Mouse (Mus musculus) ovary, postnatal 36 days (tissue): ENCODE measurements around the gene Dpagt1.
A peak's percentile ranks its signal among the peaks of the same experiment; 100 is the strongest.
"Not testable (repeated sequence)": the region's sequence is repeated elsewhere in the genome, so short reads cannot be mapped to it uniquely, and the experiment has no call there.

Source experiments
- DNase-seq: peaks from one replicate; pipeline ENCODE4 v3.0.0; 2022; ENCODE audit warnings: low spot score, mixed read lengths

Gene Dpagt1

DNA sequence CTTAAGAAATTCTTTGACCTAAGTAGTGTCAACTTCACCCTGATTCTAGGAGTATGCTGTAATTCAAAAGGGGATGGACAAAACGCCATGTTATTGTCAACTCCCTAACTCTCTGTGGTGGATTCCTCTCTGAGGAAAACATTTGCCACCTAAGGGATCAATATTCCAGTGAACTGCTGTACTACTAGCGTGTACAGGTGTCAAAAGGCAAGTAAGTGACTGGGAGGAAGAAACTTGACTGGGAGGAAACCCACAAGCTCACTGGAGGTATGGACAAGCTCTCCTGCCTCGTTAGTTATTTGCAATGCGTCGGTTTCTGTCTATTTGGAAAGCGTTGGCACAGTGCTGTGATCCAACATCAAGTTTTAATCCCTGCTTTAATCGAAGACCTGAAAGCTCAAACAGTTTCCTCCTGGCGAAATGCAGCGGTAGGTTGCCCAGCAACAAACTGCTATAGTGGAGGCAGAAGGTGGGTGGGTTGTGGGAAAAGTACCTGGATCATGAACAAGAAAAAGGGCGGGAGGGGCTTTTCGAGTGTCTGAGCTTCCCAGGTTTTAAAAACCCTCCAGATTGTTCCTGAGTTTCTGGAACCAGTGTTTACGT lies at the start of gene Dpagt1:
Dpagt1 (plus strand) TSS at position 252 of the 603 bp plus-strand sequence.
- no peak for DNase-seq

DNA sequence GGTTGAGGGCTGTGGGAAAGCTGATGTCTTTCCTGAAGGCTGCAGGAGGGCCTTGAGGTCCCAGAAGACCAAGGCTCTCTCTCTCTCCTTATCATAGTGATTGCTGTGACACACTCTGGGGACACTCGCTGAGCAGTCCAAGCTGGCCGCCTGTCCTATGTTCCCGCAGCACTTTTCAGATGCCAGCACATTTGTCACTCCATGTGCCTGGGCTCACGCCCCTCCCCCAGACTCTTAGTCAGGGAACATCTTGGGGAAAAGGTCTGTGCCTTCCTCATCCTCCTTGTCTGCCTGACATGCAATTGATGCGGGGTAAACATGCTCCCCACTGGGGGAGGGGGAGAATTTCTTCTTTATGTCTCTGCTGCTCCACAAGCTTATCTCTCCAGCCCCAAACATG lies 42.6 kb upstream of the Dpagt1 start:
- no peak for DNase-seq

- no peak for DNase-seq
These were observed 39.5 kb upstream of the Dpagt1 start for GRCm38 (mm10) chr9:44286256-44286850.

- DNase-seq: no peak
These were observed 38.8 kb upstream of the Dpagt1 start for GRCm38 (mm10) chr9:44287003-44287400.

GRCm38 (mm10) chr9:44287401-44288075 lies 38.3 kb upstream of the Dpagt1 start:
- peak; percentile 52 for DNase-seq

- DNase-seq: peak; percentile 41
These were observed 37.5 kb upstream of the Dpagt1 start, which contains the start of gene Abcg4 for GRCm38 (mm10) chr9:44288076-44288958. Gene Abcg4, minus strand, starts transcription at chr9:44288615.

GRCm38 (mm10) chr9:44288959-44289291 lies 36.9 kb upstream of the Dpagt1 start:
- no peak for DNase-seq

DNA sequence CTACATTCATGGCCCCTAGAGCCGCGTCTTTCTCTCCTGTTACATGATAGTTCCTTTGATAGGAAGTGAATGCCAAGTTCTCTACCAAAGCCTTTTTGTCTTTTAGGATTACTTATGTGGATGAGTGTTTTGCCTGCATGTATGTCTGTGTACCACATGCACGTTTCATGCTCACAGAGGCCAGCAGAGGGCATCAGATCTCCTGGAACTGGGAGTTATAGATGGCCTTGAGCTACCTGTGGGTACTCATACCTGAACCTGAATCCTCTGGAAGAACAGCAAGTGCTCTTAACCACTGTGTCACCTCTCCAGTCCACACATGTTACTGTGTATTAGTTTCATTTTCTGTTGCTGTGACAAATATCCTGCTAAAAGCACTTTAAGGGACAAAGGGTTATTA lies 33.3 kb upstream of the Dpagt1 start:
- DNase-seq: no peak

DNA sequence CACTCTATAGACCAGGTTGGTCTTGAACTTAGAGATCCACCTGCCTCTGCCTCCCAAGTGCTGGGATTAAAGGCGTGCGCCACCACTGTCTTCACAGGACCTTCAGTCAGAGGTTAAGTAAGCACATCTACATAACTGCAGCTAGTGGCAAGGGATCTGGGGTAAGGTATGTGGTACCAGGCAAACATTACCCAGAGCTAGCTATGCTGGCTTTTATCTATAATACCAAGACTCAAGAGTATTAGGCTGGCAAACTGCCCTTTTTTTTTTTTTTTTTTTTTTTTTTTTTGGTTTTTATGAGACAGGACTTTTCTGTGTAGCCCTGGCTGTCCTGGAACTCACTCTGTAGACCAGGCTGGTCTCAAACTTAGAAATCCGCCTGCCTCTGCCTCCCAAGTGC lies 25.8 kb upstream of the Dpagt1 start:
- not testable (repeated sequence) for DNase-seq

DNA sequence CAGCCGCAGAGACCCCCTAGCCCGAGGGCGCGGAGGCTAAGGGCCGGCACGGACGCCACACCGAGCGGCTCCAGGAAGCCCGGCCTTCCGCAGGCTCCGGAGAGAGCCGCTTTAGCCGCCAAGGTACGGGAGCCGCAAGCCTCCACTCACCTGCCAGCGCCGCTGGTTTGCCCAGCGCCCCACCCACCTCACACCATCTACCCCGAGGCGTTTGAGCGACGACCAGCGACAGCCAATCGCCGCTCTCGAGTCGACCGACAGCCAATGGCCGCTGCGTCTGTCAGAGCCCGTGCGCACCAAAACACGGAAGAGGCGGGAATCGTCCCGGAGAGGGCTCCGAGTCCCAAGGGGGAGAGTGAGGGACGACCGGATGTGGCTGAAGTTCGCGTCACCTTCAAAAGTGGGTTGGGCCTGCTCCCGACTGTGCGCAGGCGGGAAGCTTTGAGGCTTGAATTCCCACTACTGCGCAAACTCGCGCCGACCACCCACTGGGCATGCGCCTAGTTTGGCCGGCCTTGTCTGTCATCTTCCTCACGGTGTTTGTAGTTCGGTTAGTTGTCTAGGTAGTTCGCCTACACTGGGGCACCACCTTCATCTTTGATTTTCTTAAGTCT lies 20.2 kb upstream of the Dpagt1 start, which contains the start of gene Hinfp:
Hinfp (minus strand) TSS at position 206 of the 614 bp plus-strand sequence.
- DNase-seq: peak; percentile 98

DNA sequence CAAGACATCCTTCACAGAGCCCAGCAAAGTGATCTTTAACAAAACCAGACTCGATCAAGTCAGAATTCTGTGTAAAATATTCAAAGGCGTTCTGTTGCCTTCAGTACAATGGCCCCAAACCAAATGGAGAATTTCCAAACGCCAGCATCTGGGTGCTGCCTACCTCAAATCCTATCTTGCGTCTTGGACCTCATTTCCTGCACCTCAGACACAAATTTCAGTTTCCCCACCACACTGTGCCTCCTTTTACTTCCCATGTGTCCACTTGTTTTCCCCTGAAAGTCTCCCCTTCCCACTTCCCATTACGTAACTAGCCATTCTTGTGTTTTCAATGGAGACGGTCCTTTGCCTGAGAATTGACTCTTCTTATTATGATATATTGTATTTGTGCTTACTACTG lies 19.3 kb upstream of the Dpagt1 start:
- no peak for DNase-seq

GRCm38 (mm10) chr9:44307248-44307647 lies 18.6 kb upstream of the Dpagt1 start:
- no peak for DNase-seq

DNA sequence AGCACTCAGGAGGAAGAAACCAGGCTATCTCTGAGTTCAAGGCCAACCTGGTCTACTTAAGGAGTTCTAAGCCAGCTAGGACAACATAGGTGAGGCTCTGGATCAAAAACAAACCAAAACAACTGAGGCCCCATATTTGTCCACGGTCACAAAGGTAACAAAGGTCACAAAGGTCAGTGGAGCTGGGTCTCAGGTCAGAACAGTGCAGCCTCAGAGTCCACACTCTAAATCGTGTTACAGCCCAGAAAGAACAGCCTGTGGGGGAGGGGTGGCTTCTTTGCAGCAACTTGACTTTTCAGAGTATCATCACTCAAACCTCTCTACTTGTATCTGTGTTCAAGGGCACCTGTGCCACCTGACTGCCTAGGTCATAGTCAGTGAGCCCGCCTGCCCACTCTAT lies 16.1 kb upstream of the Dpagt1 start:
- no peak for DNase-seq

- DNase-seq: no peak
These were observed 15.1 kb upstream of the Dpagt1 start for GRCm38 (mm10) chr9:44310750-44311135.

DNA sequence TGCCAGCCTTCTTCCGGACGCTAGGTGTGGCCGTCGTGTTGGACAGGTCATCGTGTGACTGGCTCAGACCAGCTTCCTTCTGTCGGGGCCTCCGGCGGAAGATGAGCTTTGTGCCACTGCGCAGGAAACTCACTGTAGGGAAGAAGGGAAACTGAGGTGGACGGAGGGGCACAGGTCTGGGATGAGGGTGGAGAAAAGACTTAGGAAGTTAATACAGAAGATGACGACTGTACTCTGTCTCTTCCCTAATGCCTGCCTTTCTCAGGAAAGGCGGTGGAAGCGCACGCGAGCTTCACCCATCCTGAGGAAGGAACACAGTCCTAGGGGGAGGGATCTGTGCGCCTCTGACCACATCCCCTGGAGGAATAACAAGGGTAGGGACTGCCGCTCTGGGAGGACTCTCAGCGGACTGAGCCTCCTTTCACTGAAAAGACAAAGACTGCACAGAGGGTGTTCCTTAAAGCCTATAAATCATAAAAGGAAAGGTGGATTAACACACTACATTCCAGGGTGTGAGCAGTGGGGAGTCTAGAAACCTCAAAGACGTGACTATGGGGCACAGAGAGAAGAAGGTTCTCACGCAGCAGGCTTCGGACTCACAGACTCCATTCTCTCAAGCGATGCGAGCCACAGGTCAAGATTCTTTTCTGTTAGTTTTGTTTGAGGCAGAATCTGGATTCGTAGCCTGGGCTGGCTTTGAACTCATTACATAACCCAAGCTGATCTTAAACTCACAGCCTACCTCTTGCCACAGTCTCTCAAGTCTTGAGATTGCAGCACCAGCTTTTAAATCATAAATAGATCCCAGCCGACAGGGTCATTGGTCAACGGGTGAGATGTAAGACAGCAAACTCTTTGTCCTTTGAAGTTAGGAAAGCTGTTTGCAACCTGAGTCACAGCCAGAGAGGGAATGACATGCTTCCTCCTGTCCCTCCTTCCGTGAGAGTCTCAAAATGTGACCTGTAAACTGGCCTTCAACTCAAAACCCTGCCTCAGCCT lies 14.4 kb upstream of the Dpagt1 start:
- no peak for DNase-seq

DNA sequence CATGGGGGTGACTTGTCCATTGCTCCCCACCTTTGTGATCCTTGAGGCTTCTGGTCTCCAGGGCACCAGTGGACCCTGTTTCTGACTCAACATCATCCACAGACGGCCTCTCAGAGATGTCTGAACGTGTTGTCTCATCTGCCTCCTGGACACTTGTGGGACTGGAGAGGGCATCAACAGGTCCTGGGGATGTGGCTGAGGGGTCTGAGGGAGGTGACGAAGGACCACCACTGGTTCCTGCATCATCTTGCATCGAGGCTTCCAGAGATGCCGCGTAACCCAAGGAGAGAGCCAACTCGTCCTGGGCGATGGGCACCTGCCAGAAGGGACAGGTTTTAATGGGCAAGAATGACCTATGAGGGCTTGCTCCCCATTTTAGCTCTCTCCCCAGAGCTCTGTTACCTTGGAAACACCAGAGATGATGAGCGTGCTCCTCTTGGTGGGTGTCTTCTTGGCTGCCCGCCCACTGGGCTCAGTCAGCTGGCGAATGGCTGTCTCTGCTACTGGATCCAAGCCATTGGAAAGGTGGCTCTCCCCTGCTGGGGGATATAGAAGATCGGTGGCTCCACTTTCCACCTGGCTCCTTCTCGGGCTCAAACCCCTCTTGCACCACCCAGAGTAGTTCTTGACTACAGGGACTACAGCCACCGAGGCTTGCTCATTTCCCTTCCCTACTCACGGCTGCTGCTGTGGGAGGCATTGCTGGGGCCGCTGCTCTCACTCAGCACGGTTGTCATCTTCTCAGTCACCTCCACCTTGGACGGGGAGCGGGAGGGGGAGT lies 12.2 kb upstream of the Dpagt1 start:
- DNase-seq: no peak

DNA sequence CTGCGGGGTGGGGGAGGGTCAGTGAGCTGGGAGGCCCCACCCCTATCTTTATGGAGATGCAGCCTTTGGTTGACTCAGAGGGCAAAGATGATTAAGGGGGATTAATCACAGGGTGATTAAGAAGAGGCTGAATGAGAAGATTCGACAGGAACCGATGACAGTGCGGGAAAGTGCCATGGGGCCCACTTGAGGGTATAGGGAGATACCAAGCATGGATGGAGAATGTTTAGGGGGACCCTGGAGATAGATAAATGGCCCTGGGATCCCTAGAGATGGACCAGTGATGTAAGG lies 11.6 kb upstream of the Dpagt1 start:
- no peak for DNase-seq

- no peak for DNase-seq
These were observed 10.9 kb upstream of the Dpagt1 start for GRCm38 (mm10) chr9:44314910-44315309.

- DNase-seq: no peak
These were observed 8.4 kb upstream of the Dpagt1 start for GRCm38 (mm10) chr9:44317452-44317851.
